Mouse (Mus musculus) lung, embryonic 14.5 days (tissue): ENCODE data around the gene Med23. TPM values are rescaled to one million over a fixed set of nuclear protein-coding genes. Genes with fewer than 3 reads are reported as not detected.

Experiments
- ATAC-seq: fragments of 200-750 bp; cut with Nextera tagmentation; 2 replicates; pipeline ENCODE4 v1.8.0; 2017; ENCODE audit warnings: mild to moderate bottlenecking, moderate TSS enrichment, moderate library complexity; ENCODE audit not compliant: insufficient read depth
- DNase-seq: peaks from one replicate; pipeline ENCODE4 v3.0.0-alpha.2; 2015
- H3K27ac ChIP-seq: fragments of 300-500 bp; sonication (generic); 2 replicates; pipeline ENCODE4 v1.5.1; 2014; ENCODE audit warnings: low read depth, mild to moderate bottlenecking, moderate library complexity
- H3K27me3 ChIP-seq: fragments of 300-500 bp; sonication (generic); 2 replicates; pipeline ENCODE4 v1.6.1; 2014; ENCODE audit warnings: low read length, control low read depth; ENCODE audit not compliant: insufficient read depth
- H3K36me3 ChIP-seq: fragments of 300-500 bp; sonication (generic); 2 replicates; pipeline ENCODE4 v1.6.1; 2014; ENCODE audit warnings: control low read depth; ENCODE audit not compliant: insufficient read depth
- H3K4me1 ChIP-seq: fragments of 300-500 bp; sonication (generic); 2 replicates; pipeline ENCODE4 v1.6.1; 2014; ENCODE audit warnings: antibody characterized with exemption, control low read depth; ENCODE audit not compliant: insufficient read depth
- H3K4me2 ChIP-seq: fragments of 300-500 bp; sonication (generic); 2 replicates; pipeline ENCODE4 v1.6.1; 2014; ENCODE audit warnings: mild to moderate bottlenecking
- H3K4me3 ChIP-seq: fragments of 300-500 bp; sonication (generic); 2 replicates; pipeline ENCODE4 v1.5.1; 2014; ENCODE audit warnings: low read depth, low read length
- H3K9ac ChIP-seq: fragments of 300-500 bp; sonication (generic); 2 replicates; pipeline ENCODE4 v1.6.1; 2014
- H3K9me3 ChIP-seq: fragments of 300-500 bp; sonication (generic); 2 replicates; pipeline ENCODE4 v1.6.1; 2016; ENCODE audit warnings: low read depth, low read length, control low read depth
- CTCF ChIP-seq: IDR thresholded peaks from 2 replicates; pipeline ENCODE4 v1.5.1; 2016; ENCODE audit warnings: antibody characterized with exemption, low read depth
- WGBS: fragments of 180-500 bp; shearing (Covaris S2); extraction: QIAGEN DNeasy Blood & Tissue Kit; methylation state at CpG from one replicate; pipeline ENCODE4 v1.1.7; 2014; 5-methylcytosine and 5-hydroxymethylcytosine counted together
- microRNA-seq: library from miRNA; unstranded; fragments of <30 nt; microRNA quantifications from one replicate; pipeline ENCODE4, GENCODE M21; 2016; ENCODE audit warnings: borderline number of aligned reads
- polyA plus RNA-seq: library from polyadenylated mRNA; unstranded; fragments of >200 nt; fragmentation: Nextera tagmentation; extraction: Ambion mirVana; gene quantifications from 2 replicates; pipeline ENCODE4 v1.2.1, GENCODE M21; 2014

Gene Med23
- polyA plus RNA-seq, 1 experiment from 2014 or later, result 30.8 TPM

- H3K9me3 ChIP-seq, result no peaks in the 10 kb centered on the region
- no peak overlapping the region for H3K9ac ChIP-seq
- no peak overlapping the region for H3K4me2 ChIP-seq
- TF ChIP-seq CTCF, result no peak
- H3K4me3 ChIP-seq, result no peak overlapping the region
- no peak for ATAC-seq
- no peak for DNase-seq
- no peaks in the 10 kb centered on the region for H3K36me3 ChIP-seq
- no peaks in the 10 kb centered on the region for H3K27me3 ChIP-seq
- peaks cover 10% of the 10 kb centered on the region; the same call in 1 of the 2 replicates for H3K4me1 ChIP-seq
- H3K27ac ChIP-seq, result no peak overlapping the region
- WGBS, result 66% methylated on average over 2 of the region's 2 CpGs
These were observed 92.1 kb downstream of the Med23 start for GRCm38 (mm10) chr10:24961889-24962288.

Small RNA genes lying within 50 kb of the gene (microRNA-seq; reads per million reads assigned to microRNA genes)
- gene Mir6905, result not detected

Other genes with a start within 250 kb of the Med23 start
- gene Enpp1, start 157.8 kb upstream of the Med23 start, polyA plus RNA-seq, result 2.3 and 2.9 TPM in 2 replicates
- gene Enpp3, start 27.2 kb upstream of the Med23 start, polyA plus RNA-seq, result 2.4 and 4.2 TPM in 2 replicates
- 1.4 and 2.3 TPM in 2 replicates for gene Arg1, start 57.5 kb downstream of the Med23 start, polyA plus RNA-seq